Mouse (Mus musculus) hindbrain, embryonic 14.5 days (tissue): ENCODE results near the gene Lypd6. TPM values are rescaled to one million over a fixed set of nuclear protein-coding genes. Genes with fewer than 3 reads are reported as not detected.

Source experiments
- ATAC-seq: fragments of 200-750 bp; cut with Nextera tagmentation; 2 replicates; pipeline ENCODE4 v1.8.0; 2017; ENCODE audit warnings: moderate number of reproducible peaks, mild to moderate bottlenecking, moderate TSS enrichment, moderate library complexity; ENCODE audit not compliant: low FRiP score
- DNase-seq: peaks from one replicate; pipeline ENCODE4 v3.0.0-alpha.2; 2015; ENCODE audit warnings: low spot score
- H3K27ac ChIP-seq: fragments of 300-500 bp; sonication (generic); 2 replicates; pipeline ENCODE4 v1.5.1; 2014; ENCODE audit warnings: mild to moderate bottlenecking, moderate library complexity
- H3K27me3 ChIP-seq: fragments of 300-500 bp; sonication (generic); 2 replicates; pipeline ENCODE4 v1.6.1; 2014; ENCODE audit warnings: mild to moderate bottlenecking, low read length, mixed read lengths; ENCODE audit not compliant: control insufficient read depth, insufficient read depth
- H3K36me3 ChIP-seq: fragments of 300-500 bp; sonication (generic); replicated peaks from 2 replicates; pipeline ENCODE4 v1.6.1; 2014; ENCODE audit not compliant: control insufficient read depth, insufficient read depth
- H3K4me1 ChIP-seq: fragments of 300-500 bp; sonication (generic); replicated peaks from 2 replicates; pipeline ENCODE4 v1.6.1; 2014; ENCODE audit warnings: antibody characterized with exemption, low read length, mixed read lengths; ENCODE audit not compliant: control insufficient read depth, insufficient read depth
- H3K4me2 ChIP-seq: fragments of 300-500 bp; sonication (generic); replicated peaks from 2 replicates; pipeline ENCODE4 v1.6.1; 2014; ENCODE audit warnings: mild to moderate bottlenecking, moderate library complexity
- H3K4me3 ChIP-seq: fragments of 300-500 bp; sonication (generic); replicated peaks from 2 replicates; pipeline ENCODE4 v1.5.1; 2014; ENCODE audit warnings: mild to moderate bottlenecking, low read length
- H3K9ac ChIP-seq: fragments of 300-500 bp; sonication (generic); 2 replicates; pipeline ENCODE4 v1.6.1; 2014
- H3K9me3 ChIP-seq: fragments of 300-500 bp; sonication (generic); 2 replicates; pipeline ENCODE4 v1.6.1; 2016; ENCODE audit warnings: low read length; ENCODE audit not compliant: control insufficient read depth
- WGBS: fragments of 180-500 bp; shearing (Covaris S2); extraction: QIAGEN DNeasy Blood & Tissue Kit; methylation state at CpG from one replicate; pipeline ENCODE4 v1.1.7; 2014; 5-methylcytosine and 5-hydroxymethylcytosine counted together
- polyA plus RNA-seq: library from polyadenylated mRNA; unstranded; fragments of >200 nt; fragmentation: Nextera tagmentation; extraction: Ambion mirVana; gene quantifications from 2 replicates; pipeline ENCODE4 v1.2.1, GENCODE M21; 2014

Lypd6 gene
- polyA plus RNA-seq, 1 experiment from 2014 or later: 10.7 TPM

DNA sequence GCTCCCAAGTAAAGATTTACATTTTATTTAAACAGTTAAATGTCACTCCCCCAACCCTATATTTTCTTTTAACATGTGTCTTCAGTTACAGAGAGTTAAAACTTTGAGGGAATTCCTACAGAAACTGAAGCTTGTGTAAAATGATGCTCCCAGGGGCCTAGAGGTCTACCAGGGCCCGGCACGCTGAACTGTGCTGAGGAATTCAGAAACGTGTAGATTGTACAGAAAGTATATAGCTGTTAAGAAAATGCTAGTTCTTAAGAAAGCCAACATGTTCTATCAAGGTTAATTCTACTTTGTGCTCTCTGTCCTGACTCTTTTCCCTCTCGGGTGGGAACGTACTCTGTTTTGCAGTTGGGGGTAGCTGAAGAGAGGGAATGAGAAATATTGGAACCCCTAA lies 57.1 kb downstream of the Lypd6 start:
- H3K4me3 ChIP-seq: no peak overlapping the region
- H3K36me3 ChIP-seq: no peaks in the 10 kb centered on the region
- DNase-seq (no peak), ATAC-seq (no peak)
- H3K4me1 ChIP-seq: no peaks in the 10 kb centered on the region
- no peak overlapping the region for H3K4me2 ChIP-seq
- H3K9ac ChIP-seq: no peak overlapping the region
- H3K9me3 ChIP-seq: no peaks in the 10 kb centered on the region
- no peak overlapping the region for H3K27ac ChIP-seq
- WGBS: 90% methylated on average over 5 of the region's 5 CpGs
- no peaks in the 10 kb centered on the region for H3K27me3 ChIP-seq

DNA sequence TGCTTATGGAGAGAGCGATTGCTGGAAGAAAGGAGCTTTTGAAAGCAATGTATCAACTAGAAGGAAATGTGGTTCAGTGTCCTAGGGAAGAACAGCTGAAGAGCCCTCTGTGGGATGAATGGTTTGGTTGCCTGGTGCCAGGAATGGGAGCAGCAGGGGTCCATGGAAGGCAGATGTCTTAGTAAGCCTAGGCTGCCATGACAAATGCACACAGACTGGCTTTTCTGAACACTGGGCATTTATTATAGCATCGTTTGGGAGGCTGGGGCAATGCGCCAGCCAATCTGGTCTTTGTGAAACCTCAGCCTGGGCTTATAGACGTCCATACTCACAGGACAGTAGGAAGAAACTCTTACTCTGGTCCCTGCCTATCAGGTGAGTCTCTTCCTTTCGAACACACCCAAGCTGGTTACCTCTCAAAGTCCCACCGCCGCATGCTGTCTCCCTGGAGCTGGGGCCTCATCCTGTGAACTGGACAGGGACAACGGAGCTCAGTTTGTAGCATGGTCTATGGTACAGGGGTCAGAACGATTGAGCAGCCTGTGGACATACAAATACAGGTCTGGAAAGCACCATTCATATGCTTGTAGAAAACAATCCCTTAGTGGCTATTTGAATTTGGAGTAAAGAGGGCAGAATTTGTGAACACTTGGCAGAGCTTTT lies 61.4 kb downstream of the Lypd6 start:
- H3K4me1 ChIP-seq: 0 out of 2 replicates have a peak, but pooled peaks cover 5% of the 10 kb centered on the region
- H3K36me3 ChIP-seq: no peaks in the 10 kb centered on the region
- 68% methylated on average over 9 of the region's 9 CpGs for WGBS
- no peaks in the 10 kb centered on the region for H3K9me3 ChIP-seq
- H3K27ac ChIP-seq: no peak overlapping the region
- DNase-seq (peak; percentile 49), ATAC-seq (peak; percentile 68; the same call in 1 of the 2 replicates)
- H3K27me3 ChIP-seq: no peaks in the 10 kb centered on the region
- no peak overlapping the region for H3K4me2 ChIP-seq
- no peak overlapping the region for H3K4me3 ChIP-seq
- H3K9ac ChIP-seq: no peak overlapping the region

GRCm38 (mm10) chr2:50128322-50129277 lies 62.4 kb downstream of the Lypd6 start:
- DNase-seq (peak; percentile 40), ATAC-seq (no peak)
- Histone ChIP-seq H3K9me3 (peaks cover 4% of the 10 kb centered on the region; the same call in 1 of the 2 replicates), H3K36me3 (no peaks in the 10 kb centered on the region), H3K9ac (no peak overlapping the region), H3K27ac (no peak overlapping the region), H3K4me3 (no peak overlapping the region), H3K4me1 (0 out of 2 replicates have a peak, but pooled peaks cover 5% of the 10 kb centered on the region), H3K4me2 (no peak overlapping the region), H3K27me3 (no peaks in the 10 kb centered on the region)
- WGBS: 53% methylated on average over 12 of the region's 12 CpGs

GRCm38 (mm10) chr2:50130674-50131073 lies 64.4 kb downstream of the Lypd6 start:
- WGBS: 89% methylated on average over 3 of the region's 3 CpGs
- Histone ChIP-seq H3K27ac (no peak overlapping the region), H3K9me3 (peaks cover 4% of the 10 kb centered on the region; the same call in 1 of the 2 replicates), H3K4me3 (no peak overlapping the region), H3K4me2 (no peak overlapping the region), H3K9ac (no peak overlapping the region), H3K36me3 (no peaks in the 10 kb centered on the region), H3K4me1 (0 out of 2 replicates have a peak, but pooled peaks cover 5% of the 10 kb centered on the region), H3K27me3 (no peaks in the 10 kb centered on the region)
- no peak for DNase-seq
- no peak for ATAC-seq

DNA sequence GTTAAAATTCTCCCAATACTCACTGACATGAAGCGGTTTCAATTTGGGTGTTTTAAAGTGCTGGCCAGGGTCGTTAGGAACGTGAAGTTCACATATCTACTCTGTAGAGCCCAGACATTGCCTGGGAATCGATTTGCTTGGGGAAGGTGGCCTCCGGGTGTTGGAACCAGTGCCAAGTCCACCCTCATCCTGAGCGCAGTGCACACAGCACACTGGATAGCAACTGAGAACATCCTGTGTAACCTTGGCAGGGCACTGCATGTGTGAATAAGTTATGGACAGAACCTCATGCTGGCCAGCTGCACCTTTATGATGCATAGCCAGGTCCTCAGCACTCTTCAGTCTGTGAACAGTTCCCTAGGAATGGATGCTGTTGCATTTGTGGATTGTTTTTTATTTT lies 77.4 kb downstream of the Lypd6 start:
- Histone ChIP-seq H3K36me3 (no peaks in the 10 kb centered on the region), H3K4me1 (no peaks in the 10 kb centered on the region)
- ATAC-seq: no peak

DNA sequence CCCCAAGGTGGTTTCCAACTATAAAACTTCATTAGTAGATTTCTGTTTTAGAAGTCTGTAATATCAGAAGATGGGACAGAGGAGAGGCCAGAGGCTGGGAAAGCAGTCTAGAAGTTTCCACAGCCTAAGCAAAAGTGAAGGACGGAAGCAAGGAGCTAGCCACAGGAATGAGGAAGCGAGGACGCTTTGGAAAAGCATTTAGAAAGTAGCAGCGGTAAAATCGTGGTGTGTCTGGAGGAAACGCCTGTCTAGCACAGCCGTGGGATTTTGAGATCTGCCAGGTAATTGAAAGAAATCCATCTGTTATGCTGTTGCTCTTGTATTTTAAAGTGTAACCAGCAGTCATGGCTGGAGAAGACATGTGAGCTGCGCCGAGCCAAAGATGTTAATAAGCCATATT lies 81.1 kb downstream of the Lypd6 start:
- WGBS: 79% methylated on average over 9 of the region's 9 CpGs
- Histone ChIP-seq H3K9me3 (no peaks in the 10 kb centered on the region), H3K4me2 (no peak overlapping the region), H3K4me3 (no peak overlapping the region), H3K4me1 (no peaks in the 10 kb centered on the region; the same call in 1 of the 2 replicates), H3K9ac (no peak overlapping the region), H3K27ac (no peak overlapping the region), H3K36me3 (no peaks in the 10 kb centered on the region), H3K27me3 (no peaks in the 10 kb centered on the region)
- no peak for DNase-seq
- ATAC-seq: no peak

More for the DNA sequence above, 77.4 kb downstream of the Lypd6 start:
- H3K9me3 ChIP-seq: no peaks in the 10 kb centered on the region
- H3K27me3 ChIP-seq: no peaks in the 10 kb centered on the region
- H3K9ac ChIP-seq: no peak overlapping the region
- no peak overlapping the region for H3K27ac ChIP-seq
- no peak overlapping the region for H3K4me3 ChIP-seq
- no peak overlapping the region for H3K4me2 ChIP-seq
- 72% methylated on average over 6 of the region's 6 CpGs for WGBS
- DNase-seq: no peak

DNA sequence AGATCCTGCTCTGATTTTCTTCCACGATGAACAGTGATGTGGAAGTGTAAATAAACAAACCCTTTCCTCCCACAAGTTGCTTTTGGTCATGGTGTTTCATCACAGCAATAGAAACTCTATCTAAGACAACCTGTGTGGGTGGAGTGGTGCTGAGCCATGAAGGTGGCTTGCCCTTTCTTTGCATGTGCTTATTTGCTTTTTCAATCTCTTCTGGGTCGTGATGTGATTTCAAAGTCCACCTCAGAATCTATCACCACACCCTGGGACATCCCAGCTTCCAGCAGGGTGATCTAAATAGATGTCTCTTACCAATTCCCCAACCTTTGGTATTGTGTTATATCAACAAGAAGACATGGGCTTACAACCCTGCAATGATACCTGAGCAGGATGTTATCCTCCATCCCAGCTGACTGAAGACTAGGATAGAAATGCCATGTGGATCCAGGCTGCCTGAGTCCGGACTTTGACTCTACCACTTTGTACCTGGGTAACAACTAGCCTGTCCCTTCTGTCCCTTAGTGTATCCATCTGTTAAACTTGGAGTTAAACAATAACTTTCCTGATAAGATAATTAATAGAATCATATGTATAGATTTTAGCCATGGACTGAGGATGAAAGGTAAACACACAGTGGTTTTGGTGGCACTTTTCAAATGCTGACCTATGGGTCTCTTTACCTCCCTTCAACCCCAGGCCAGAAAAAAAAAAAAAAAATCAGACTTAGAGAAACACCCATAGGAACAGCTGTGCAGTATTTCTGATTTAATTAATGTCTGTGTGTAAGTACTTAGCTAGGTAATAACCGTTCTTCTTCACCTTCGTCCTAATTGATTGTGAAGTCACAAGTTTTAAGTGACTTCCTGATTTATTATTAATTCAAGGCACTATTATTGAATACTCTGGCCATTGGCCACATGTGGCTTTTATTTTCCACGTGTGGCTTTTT lies 83.3 kb downstream of the Lypd6 start:
- no peaks in the 10 kb centered on the region for H3K36me3 ChIP-seq
- no peak overlapping the region for H3K27ac ChIP-seq
- H3K9ac ChIP-seq: no peak overlapping the region
- 69% methylated on average over 6 of the region's 6 CpGs for WGBS
- ATAC-seq: no peak
- no peak overlapping the region for H3K4me3 ChIP-seq
- DNase-seq: no peak
- no peak overlapping the region for H3K4me2 ChIP-seq
- H3K27me3 ChIP-seq: no peaks in the 10 kb centered on the region
- H3K9me3 ChIP-seq: no peaks in the 10 kb centered on the region
- H3K4me1 ChIP-seq: no peaks in the 10 kb centered on the region; the same call in 1 of the 2 replicates

DNA sequence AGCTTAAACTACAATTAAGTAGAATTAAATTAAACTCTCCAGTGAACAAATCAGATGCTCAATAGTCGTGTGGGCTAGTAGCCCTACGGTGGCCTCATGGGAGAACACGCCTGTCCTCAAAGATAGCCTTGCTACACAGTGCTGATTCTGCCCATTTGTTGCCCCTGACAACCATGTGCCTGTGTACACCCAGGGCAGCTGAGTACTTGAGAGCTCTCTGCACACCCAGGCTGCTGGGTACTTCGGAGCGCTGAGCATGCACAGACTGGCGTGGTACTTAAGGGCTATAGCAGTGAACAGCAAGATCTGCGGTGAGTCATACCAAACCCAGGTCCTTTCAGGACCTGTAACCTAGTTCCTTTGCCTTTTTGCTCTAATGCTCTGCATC lies 84.0 kb downstream of the Lypd6 start:
- ATAC-seq (peak; percentile 72; the same call in 1 of the 2 replicates), DNase-seq (no peak)
- no peak overlapping the region for H3K4me3 ChIP-seq
- WGBS: 65% methylated on average over 7 of the region's 7 CpGs
- no peak overlapping the region for H3K4me2 ChIP-seq
- no peaks in the 10 kb centered on the region for H3K36me3 ChIP-seq
- no peaks in the 10 kb centered on the region for H3K27me3 ChIP-seq
- no peak overlapping the region for H3K27ac ChIP-seq
- no peak overlapping the region for H3K9ac ChIP-seq
- H3K4me1 ChIP-seq: no peaks in the 10 kb centered on the region; the same call in 1 of the 2 replicates
- no peaks in the 10 kb centered on the region for H3K9me3 ChIP-seq
